Mouse (Mus musculus) granulocyte monocyte progenitor cell, adult 5-6 weeks (primary cell): Measurements from ENCODE around the gene Corin. TPM values are rescaled to one million over a fixed set of nuclear protein-coding genes. Genes with fewer than 3 reads are reported as not detected.

Experiments used
- ATAC-seq: replicated peaks from 2 replicates; pipeline ENCODE4 v1.8.0; 2016; ENCODE audit warnings: mild to moderate bottlenecking, moderate TSS enrichment, inconsistent platforms; ENCODE audit not compliant: poor library complexity, severe bottlenecking
- total RNA-seq, 2 experiments: library from RNA; stranded (forward) in 1 of 2; stranded (reverse) in 1 of 2; fragments of 200-712, 200-1000 nt in 1 of 2; fragments of >200 nt in 1 of 2; fragmentation: Nextera tagmentation in 1 of 2; gene quantifications; 2 replicates each; pipeline ENCODE4 v1.2.3; 2014 to 2017

Gene Corin
- total RNA-seq, 2 experiments from 2014 or later, result not detected

DNA sequence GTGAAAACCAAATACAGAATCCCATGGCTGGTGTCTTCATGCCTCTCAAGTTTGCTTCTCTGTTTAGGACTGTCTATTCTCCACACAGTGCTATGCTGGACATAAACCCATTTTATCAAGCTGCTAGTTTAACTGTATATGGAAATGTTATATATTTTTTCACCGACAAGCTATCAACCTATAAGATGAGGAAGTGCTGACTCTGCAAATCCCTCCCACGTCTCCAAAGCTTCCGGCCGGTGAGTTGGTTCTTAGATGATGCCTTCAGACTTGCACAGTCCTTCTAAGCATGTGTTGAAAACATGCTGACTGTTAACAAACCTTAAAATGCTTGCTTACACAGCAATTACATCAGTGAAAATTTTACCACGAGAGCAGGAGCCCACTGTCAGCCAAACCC, 168.4 kb downstream of the Corin start:
- ATAC-seq, result no peak

DNA sequence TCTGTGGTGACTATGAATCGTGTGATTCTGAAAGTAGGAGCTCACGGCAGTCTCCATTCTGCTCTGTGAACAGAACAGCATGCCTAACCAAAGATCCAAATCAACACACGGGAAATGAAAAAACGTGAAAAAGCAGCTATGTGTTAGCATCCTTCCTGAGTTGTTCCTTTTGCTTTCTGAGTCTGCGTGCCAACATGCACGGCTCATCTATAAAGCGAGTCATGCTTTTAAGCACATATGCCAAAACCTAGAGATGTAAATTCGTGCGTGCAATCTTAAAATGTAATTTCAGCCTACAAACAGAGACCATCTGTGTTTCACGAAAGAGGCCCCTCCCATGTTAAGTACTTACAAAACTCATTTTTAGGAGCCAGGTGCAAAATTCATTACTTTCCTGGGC, 171.4 kb downstream of the Corin start:
- no peak for ATAC-seq

- ATAC-seq, result no peak
Measured at GRCm38 (mm10) chr5:72331217-72331616, 173.1 kb downstream of the Corin start.

GRCm38 (mm10) chr5:72330648-72331047, 173.6 kb downstream of the Corin start:
- ATAC-seq, result no peak

DNA sequence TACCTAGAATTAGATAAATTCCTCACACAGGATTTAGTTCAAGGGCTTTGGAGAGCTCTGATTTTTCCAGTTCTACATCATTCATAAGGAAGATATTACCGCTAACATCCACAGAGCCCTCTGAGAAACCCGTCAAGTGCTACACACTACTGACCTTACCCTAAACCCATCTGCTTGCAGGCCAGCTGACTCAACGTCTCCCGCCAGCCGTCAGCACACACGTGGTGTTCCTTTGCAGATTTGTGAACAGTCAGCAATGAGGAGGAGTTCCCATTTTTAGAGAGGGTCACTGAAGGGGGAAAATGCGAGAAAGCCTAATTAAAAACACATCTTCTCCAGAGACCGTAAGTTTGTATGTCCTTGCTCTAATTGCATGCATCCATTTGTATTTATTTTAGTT, 174.8 kb downstream of the Corin start:
- ATAC-seq, result no peak

DNA sequence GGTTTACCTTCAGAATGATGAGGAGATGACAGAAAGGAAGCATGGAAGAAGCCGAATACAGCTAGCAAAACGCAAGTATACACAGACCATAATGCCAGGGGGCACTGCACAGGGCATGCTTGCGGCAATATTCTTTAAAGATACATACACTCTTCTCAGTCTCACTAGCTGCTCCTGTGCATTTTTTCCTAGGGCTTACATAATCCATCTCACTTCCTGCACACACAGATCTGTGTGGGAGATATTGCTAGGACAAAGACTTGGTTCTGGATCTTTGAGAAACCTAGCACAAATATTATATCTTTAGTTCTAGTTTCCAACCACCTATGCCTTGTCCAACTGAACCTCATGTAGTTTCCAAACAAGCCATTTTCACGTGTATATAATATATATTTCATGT, 189.0 kb downstream of the Corin start:
- ATAC-seq, result no peak

GRCm38 (mm10) chr5:72298418-72299104, 205.7 kb downstream of the Corin start:
- ATAC-seq, result no peak

- no peak for ATAC-seq
Measured at GRCm38 (mm10) chr5:72285077-72285476, 219.2 kb downstream of the Corin start.

DNA sequence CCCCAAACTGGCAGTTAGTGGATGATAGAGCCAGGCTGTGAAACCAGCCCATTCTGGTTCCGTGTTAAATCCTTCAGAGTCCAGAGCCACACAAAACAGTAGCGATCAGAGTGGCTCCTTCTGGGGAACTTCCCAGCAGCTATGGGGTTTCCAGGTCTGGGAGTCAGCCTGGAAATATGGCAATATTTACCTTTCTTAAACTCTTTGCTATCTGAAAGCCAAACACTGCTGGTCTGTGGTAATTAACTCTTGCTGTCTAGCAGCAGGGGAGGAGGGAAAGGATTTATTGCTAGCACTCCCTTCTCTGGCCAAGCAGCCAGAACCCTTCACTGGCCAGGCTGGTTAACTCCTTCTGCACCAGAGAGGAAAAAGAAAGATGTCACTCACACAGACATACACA, 221.4 kb downstream of the Corin start:
- no peak for ATAC-seq

- ATAC-seq, result peak; percentile 95
Measured at GRCm38 (mm10) chr5:72269652-72270051, 234.6 kb downstream of the Corin start.

DNA sequence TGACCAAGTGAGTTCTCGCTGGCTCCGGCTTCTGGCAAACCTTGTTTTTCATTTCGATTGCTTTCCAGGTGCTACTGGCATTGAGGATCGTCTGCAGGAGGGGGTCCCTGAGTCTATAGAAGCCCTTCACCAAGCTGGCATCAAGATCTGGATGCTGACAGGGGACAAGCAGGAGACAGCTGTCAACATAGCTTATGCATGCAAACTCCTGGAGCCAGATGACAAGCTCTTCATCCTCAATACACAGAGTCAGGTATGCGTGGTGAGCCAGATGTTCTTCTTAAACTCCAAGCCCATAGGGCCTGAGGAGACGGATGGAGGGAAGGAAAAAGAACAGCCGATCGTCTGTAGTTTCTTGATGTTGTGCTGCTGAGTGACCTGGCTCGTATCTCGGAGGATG, 235.1 kb downstream of the Corin start:
- ATAC-seq, result no peak

DNA sequence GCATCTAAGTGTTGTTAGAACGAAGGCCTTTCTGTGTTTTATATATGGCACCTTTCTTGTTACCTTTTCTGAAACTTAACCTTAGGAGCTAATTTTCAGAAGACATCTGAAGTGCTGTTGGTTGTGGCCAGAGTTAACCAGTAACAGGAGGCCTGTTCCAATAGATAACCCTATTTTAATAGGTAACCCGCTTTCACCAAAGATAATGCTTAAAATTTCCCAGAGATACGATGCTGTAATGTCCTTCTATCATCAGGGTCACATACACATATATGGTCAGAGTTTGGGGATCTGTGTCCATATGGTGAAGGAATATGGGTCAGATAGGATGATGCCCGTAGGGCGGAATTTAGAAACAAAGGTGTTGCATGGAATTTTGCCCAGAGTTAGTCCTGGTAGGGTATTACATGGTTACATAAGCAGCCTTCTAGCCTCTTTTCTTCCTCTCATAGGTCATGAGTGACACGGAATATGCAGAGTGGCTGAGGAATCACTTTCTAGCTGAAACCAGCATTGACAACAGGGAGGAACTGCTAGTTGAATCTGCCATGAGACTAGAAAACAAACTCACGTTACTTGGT, 237.2 kb downstream of the Corin start:
- no peak for ATAC-seq

DNA sequence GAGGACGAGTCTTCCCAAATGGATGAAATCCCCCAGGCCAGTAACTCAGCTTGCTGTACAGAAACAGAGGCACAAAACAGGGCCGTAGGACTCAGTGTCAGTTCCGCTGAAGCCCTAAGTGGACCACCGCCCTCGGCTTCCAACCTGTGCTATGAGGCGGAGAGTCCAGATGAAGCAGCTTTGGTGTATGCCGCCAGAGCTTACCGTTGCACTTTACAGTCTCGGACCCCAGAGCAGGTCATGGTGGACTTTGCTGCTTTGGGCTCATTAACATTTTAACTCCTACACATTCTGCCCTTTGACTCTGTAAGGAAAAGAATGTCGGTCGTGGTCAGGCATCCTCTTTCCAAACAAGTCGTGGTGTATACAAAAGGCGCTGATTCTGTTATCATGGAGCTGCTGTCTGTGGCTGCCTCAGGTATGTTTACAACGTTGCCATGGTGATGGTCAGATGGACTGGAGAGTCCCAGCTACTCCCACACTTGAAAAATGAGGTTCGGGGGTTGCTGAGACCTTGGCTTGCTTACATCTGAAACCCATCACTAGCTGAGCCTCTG, 240.0 kb downstream of the Corin start:
- ATAC-seq, result no peak

- peak; percentile 89 for ATAC-seq
Measured at GRCm38 (mm10) chr5:72261802-72262324, 242.4 kb downstream of the Corin start.

- peak; percentile 50 for ATAC-seq
Measured at GRCm38 (mm10) chr5:72259298-72259621, 245.0 kb downstream of the Corin start.

- ATAC-seq, result no peak
Measured at GRCm38 (mm10) chr5:72258409-72259297, 245.6 kb downstream of the Corin start.

DNA sequence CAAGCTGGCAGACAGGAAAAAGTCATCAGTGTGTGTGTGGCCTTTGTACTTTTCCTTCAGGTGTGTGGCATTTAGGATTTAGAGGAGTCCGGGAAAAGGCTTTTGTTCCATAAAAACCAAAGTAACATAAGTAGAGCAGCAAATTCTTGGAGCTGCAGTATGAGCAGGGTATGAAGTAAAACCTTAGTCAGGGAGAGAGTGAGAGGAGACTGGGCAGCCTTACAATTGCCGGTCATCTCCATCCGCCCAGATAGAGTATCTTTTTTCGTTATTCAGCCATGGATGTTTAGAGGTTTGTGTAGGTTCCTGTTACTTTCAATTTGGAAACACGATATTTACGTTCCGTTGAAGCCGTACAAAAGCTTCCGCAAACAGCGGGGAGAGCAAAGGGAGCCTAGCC, 247.2 kb downstream of the Corin start:
- ATAC-seq, result no peak

DNA sequence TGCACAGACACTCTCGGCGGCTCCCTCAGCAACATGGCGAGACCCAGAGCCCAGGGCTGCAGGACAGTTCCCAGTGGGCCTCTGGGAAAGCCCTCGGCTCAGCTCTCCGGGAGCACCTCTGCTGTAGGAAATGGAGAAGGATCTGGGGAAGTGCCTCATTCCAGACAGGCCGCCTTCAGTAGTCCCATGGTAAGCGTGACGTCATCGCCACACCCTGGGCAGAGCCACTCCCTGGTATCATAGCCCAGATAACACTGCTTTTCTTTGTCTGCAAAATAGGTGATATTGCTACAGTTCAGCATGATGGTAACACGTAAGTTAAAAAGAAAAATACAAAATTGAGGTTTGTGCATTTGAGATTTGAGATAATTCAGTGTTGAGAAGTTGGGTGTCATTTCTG, 249.3 kb downstream of the Corin start:
- no peak for ATAC-seq

GRCm38 (mm10) chr5:72250180-72250579, 254.1 kb downstream of the Corin start:
- ATAC-seq, result no peak
